In genomic region chr13:28786629-28787330, GRCm38 (mm10) we compare ENCODE assay signal across 7 mouse cellular contexts.
DNase-seq lines count a peak whose midpoint lies in the region; ATAC-seq lines count a peak whose summit lies in the region.

No protein-coding gene starts in this region.

- H3K9me3 ChIP-seq in embryonic facial prominence, embryonic 10.5 days, result no peaks in the 10 kb centered on the region
- H3K9me3 ChIP-seq in intestine, embryonic 15.5 days, result no peaks in the 10 kb centered on the region
- no peaks in the 10 kb centered on the region for H3K9me3 ChIP-seq in midbrain, embryonic 13.5 days

- 35% methylated on average over 9 of the region's 9 CpGs for WGBS in embryonic facial prominence, embryonic 10.5 days
- WGBS in intestine, embryonic 15.5 days, result 32% methylated on average over 9 of the region's 9 CpGs
- whole genome bisulfite sequencing in midbrain, embryonic 13.5 days, result 10% methylated on average over 9 of the region's 9 CpGs

- peaks cover 53% of the 10 kb centered on the region for H3K4me1 ChIP-seq in embryonic facial prominence, embryonic 10.5 days
- peaks cover 7% of the 10 kb centered on the region; the same call in 1 of the 2 replicates for H3K4me1 ChIP-seq in intestine, embryonic 15.5 days (replicated peaks)
- peaks cover 65% of the 10 kb centered on the region for H3K4me1 ChIP-seq in midbrain, embryonic 13.5 days (replicated peaks)

- no peak overlapping the region for H3K4me3 ChIP-seq in embryonic facial prominence, embryonic 10.5 days
- no peak overlapping the region for H3K4me3 ChIP-seq in intestine, embryonic 15.5 days (replicated peaks)
- no peak overlapping the region for H3K4me3 ChIP-seq in midbrain, embryonic 13.5 days (replicated peaks)

- H3K27ac ChIP-seq in embryonic facial prominence, embryonic 10.5 days (replicated peaks), result peak overlapping the region; percentile 35
- no peak overlapping the region for H3K27ac ChIP-seq in intestine, embryonic 15.5 days
- H3K27ac ChIP-seq in midbrain, embryonic 13.5 days, result peak overlapping the region; percentile 71

- no peak overlapping the region for H3K9ac ChIP-seq in intestine, embryonic 15.5 days
- H3K9ac ChIP-seq in midbrain, embryonic 13.5 days (replicated peaks), result no peak overlapping the region

- peak; percentile 42 for DNase-seq in adrenal gland, postnatal 10 days
- DNase-seq in embryonic facial prominence, embryonic 10.5 days (ENCODE audit: low spot score), result no peak
- DNase-seq in layer of hippocampus, postnatal 25 days (ENCODE audit: extremely low spot score in 1 of 2, low spot score in 1 of 2), result no peak
- no peak for DNase-seq in spleen, postnatal 14 days (ENCODE audit: low spot score in 2 of 2)
- no peak for DNase-seq in ovary, postnatal 10 days (ENCODE audit: low spot score)

- H3K27me3 ChIP-seq in embryonic facial prominence, embryonic 10.5 days (replicated peaks; ENCODE audit: low read depth, poor library complexity, severe bottlenecking), result no peaks in the 10 kb centered on the region
- H3K27me3 ChIP-seq in intestine, embryonic 15.5 days (replicated peaks), result no peaks in the 10 kb centered on the region
- H3K27me3 ChIP-seq in midbrain, embryonic 13.5 days, result no peaks in the 10 kb centered on the region

- peak overlapping the region; percentile 37; the same call in 1 of the 2 replicates for H3K4me2 ChIP-seq in intestine, embryonic 15.5 days (replicated peaks)
- H3K4me2 ChIP-seq in midbrain, embryonic 13.5 days (replicated peaks), result peak overlapping the region; percentile 26

- H3K36me3 ChIP-seq in embryonic facial prominence, embryonic 10.5 days (replicated peaks), result no peaks in the 10 kb centered on the region
- no peaks in the 10 kb centered on the region for H3K36me3 ChIP-seq in intestine, embryonic 15.5 days
- H3K36me3 ChIP-seq in midbrain, embryonic 13.5 days, result no peaks in the 10 kb centered on the region

- peak; percentile 58; the same call in 1 of the 2 replicates for ATAC-seq in intestine, embryonic 15.5 days
- ATAC-seq in midbrain, embryonic 13.5 days, result peak; percentile 21; the same call in 1 of the 2 replicates
